Mouse (Mus musculus): ENCODE data around the gene Erf. TPM values are rescaled to one million over a fixed set of nuclear protein-coding genes. Genes with fewer than 3 reads are reported as not detected.

Gene Erf
- polyA plus RNA-seq, 1 experiment: 61.8 TPM

DNA sequence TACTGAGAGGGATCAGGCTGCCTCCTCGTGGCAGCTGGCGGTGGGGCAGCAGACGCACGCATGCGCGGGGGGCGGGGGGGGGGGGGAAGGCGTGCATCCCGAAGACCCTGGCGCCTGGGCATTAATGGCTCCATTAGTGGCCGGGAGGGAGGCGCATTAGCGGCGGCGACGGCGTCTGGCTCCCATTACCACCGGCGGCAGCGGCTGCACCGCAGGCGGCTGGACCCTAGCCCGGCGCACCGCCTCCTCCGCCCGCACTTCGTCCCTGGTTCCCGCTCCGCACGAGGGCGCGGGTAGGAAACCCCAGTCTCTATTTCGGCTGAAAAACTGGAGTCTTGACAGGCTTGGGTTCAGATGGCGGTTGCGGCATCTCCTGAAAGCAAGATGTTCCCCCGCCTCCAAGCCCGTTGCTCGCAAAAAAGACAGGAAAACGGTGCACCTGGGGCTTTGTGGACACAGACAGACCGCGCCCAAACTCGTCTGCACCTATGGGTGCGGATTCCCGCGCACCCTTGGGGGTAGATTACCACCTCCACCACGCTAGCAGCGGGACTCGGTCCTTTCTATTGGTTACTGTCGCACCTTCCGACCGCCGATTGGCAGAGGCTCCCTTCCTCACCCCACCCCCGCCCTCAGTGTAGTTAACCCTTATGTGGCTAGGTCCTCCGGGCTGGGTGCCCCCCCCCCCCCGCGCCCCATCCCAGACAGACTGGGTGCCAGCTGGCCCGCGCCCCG, 27.9 kb upstream of the Erf start:
- H3K9me3 ChIP-seq (replicated peaks; ENCODE audit: control insufficient read depth, insufficient read depth, low read length, poor library complexity, severe bottlenecking): no peaks in the 10 kb centered on the region
- H3K27me3 ChIP-seq (ENCODE audit: control insufficient read depth, insufficient read depth, low read length, poor library complexity, severe bottlenecking): no peaks in the 10 kb centered on the region
- H3K4me3 ChIP-seq (ENCODE audit: low read depth, low read length): peak overlapping the region; percentile 81
- peak; percentile 28; the same call in 1 of the 2 replicates for TF ChIP-seq EP300 (IDR thresholded peaks at IDR 0.05; ENCODE audit: insufficient read depth, low read depth, low read length)
- TF ChIP-seq CTCF (IDR thresholded peaks at IDR 0.05; ENCODE audit: low read depth, low read length): peak; percentile 59
- no peak for TF ChIP-seq POLR2A (IDR thresholded peaks at IDR 0.05; ENCODE audit: insufficient read depth, low read length)
- H3K36me3 ChIP-seq (ENCODE audit: control insufficient read depth, insufficient read depth, low read length, poor library complexity, severe bottlenecking): no peaks in the 10 kb centered on the region
- H3K9ac ChIP-seq (ENCODE audit: low read depth, poor library complexity, severe bottlenecking): peak overlapping the region; percentile 68
- peak overlapping the region; percentile 78; the same call in 1 of the 2 replicates for H3K27ac ChIP-seq (ENCODE audit: insufficient read depth, low read length)
- H3K4me1 ChIP-seq (ENCODE audit: control insufficient read depth, insufficient read depth, low read length): peaks cover 14% of the 10 kb centered on the region

DNA sequence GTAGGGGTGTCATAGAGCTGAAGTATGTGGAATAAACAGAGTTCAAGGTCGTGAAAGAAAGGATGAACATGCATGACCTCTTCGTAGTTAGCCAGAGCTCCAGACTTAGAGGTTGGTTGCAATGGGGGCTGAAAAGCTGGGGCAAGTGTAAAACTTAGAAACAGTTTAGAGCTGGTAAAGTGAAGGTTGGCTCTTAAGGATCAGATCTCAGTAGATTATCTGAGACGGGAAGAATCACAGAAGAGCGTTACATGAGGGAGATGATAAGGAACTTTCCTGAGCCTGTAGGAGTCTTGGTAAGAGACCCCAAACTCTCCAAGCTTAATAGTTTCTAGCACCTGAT, 27.4 kb upstream of the Erf start:
- no peak for TF ChIP-seq POLR2A (IDR thresholded peaks at IDR 0.05; ENCODE audit: insufficient read depth, low read length)
- TF ChIP-seq CTCF (IDR thresholded peaks at IDR 0.05; ENCODE audit: low read depth, low read length): no peak
- TF ChIP-seq EP300 (IDR thresholded peaks at IDR 0.05; ENCODE audit: insufficient read depth, low read depth, low read length): no peak
- Histone ChIP-seq H3K4me3 (ENCODE audit: low read depth, low read length) (no peak overlapping the region), H3K27me3 (ENCODE audit: control insufficient read depth, insufficient read depth, low read length, poor library complexity, severe bottlenecking) (no peaks in the 10 kb centered on the region), H3K4me1 (ENCODE audit: control insufficient read depth, insufficient read depth, low read length) (peaks cover 14% of the 10 kb centered on the region), H3K27ac (ENCODE audit: insufficient read depth, low read length) (peak overlapping the region; percentile 78), H3K9me3 (replicated peaks; ENCODE audit: control insufficient read depth, insufficient read depth, low read length, poor library complexity, severe bottlenecking) (no peaks in the 10 kb centered on the region), H3K36me3 (ENCODE audit: control insufficient read depth, insufficient read depth, low read length, poor library complexity, severe bottlenecking) (no peaks in the 10 kb centered on the region), H3K9ac (ENCODE audit: low read depth, poor library complexity, severe bottlenecking) (peak overlapping the region; percentile 68)

DNA sequence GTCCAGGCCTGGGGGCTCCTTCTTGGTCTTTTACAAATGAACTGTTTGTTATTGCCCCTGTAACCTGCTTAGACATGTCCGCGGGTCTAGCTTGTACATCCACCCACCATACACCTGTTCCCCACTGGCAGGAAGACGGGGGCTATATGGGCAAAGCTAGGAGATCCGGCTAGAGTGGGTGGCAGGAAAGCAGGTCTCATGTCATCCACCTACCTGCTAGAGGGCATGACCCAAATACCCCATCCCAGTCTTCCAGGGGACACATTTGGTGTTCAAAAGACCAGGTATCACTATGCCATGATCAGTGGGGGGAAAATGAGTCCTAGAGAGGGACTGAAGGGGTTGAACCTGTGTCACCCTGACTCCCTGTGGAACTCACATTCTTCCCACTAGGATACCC, 26.8 kb upstream of the Erf start:
- Histone ChIP-seq H3K36me3 (ENCODE audit: control insufficient read depth, insufficient read depth, low read length, poor library complexity, severe bottlenecking) (no peaks in the 10 kb centered on the region), H3K9ac (ENCODE audit: low read depth, poor library complexity, severe bottlenecking) (peak overlapping the region; percentile 68), H3K4me3 (ENCODE audit: low read depth, low read length) (0 out of 2 replicates have a peak overlapping the region, but pooled peaks have one; percentile 8), H3K4me1 (ENCODE audit: control insufficient read depth, insufficient read depth, low read length) (peaks cover 14% of the 10 kb centered on the region), H3K27ac (ENCODE audit: insufficient read depth, low read length) (peak overlapping the region; percentile 78), H3K9me3 (replicated peaks; ENCODE audit: control insufficient read depth, insufficient read depth, low read length, poor library complexity, severe bottlenecking) (no peaks in the 10 kb centered on the region), H3K27me3 (ENCODE audit: control insufficient read depth, insufficient read depth, low read length, poor library complexity, severe bottlenecking) (no peaks in the 10 kb centered on the region)
- TF ChIP-seq CTCF (IDR thresholded peaks at IDR 0.05; ENCODE audit: low read depth, low read length): no peak
- no peak for TF ChIP-seq POLR2A (IDR thresholded peaks at IDR 0.05; ENCODE audit: insufficient read depth, low read length)
- TF ChIP-seq EP300 (IDR thresholded peaks at IDR 0.05; ENCODE audit: insufficient read depth, low read depth, low read length): no peak

DNA sequence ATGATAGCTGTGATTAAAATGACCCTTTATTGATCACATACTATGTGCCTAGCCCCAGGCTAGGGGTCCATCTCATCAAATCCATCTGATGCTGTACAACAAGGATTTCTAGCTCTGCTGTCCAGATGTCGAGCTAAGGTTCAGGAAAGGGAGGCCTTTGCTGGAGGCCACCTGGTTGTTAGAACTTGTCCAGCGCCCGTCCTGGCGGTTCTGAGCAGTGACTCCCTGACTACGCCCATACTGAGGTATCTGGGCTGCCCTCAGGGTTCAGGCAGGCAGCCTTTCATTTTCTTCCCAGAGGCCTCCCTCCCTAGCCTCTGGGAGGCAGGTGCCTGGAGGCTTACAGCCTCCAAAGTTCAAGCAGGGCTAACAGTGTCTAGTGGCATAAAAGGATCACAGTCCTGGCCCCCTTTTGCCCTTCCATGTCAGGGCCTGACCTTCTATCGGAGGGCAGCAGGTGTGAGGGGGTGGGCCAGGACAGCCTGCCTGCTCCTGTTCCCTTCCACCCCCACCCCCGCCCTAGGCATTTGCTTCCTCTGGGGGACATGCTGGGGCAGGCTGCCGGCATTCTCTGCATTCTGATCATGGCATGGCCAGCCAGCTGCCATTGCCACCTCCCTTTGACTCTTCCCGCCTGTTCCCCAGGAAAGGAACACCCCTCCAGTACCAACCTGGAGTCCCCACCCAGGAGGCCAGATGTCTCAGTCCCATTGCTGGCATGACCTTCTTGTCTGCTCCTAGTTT, 25.2 kb upstream of the Erf start:
- Histone ChIP-seq H3K27me3 (ENCODE audit: control insufficient read depth, insufficient read depth, low read length, poor library complexity, severe bottlenecking) (no peaks in the 10 kb centered on the region), H3K4me3 (ENCODE audit: low read depth, low read length) (0 out of 2 replicates have a peak overlapping the region, but pooled peaks have one; percentile 2), H3K9me3 (replicated peaks; ENCODE audit: control insufficient read depth, insufficient read depth, low read length, poor library complexity, severe bottlenecking) (no peaks in the 10 kb centered on the region), H3K9ac (ENCODE audit: low read depth, poor library complexity, severe bottlenecking) (peak overlapping the region; percentile 68), H3K36me3 (ENCODE audit: control insufficient read depth, insufficient read depth, low read length, poor library complexity, severe bottlenecking) (no peaks in the 10 kb centered on the region), H3K4me1 (ENCODE audit: control insufficient read depth, insufficient read depth, low read length) (peaks cover 14% of the 10 kb centered on the region), H3K27ac (ENCODE audit: insufficient read depth, low read length) (peak overlapping the region; percentile 78)
- TF ChIP-seq CTCF (IDR thresholded peaks at IDR 0.05; ENCODE audit: low read depth, low read length): no peak
- peak; percentile 97 for TF ChIP-seq EP300 (IDR thresholded peaks at IDR 0.05; ENCODE audit: insufficient read depth, low read depth, low read length)

DNA sequence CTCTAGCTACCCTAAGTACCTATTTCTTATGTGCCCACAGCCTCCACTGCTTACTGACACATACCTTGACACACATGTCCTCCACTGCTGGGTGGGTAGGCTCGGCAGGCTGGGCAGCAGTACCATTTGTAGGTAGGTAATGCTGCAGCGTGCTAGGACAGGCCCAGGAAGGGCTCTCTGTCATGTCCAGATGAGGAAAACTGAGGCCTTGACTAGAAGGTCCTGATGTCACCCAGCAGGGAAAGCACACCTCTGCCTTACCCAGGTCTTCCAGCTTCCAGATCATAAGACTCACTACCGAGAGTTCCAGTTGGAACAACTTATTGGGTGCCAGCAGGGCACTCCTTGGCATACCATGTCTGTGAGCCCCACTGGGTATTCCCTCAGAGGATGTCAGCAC, 24.4 kb upstream of the Erf start:
- Histone ChIP-seq H3K9ac (ENCODE audit: low read depth, poor library complexity, severe bottlenecking) (0 out of 2 replicates have a peak overlapping the region, but pooled peaks have one; percentile 6), H3K4me3 (ENCODE audit: low read depth, low read length) (no peak overlapping the region), H3K27ac (ENCODE audit: insufficient read depth, low read length) (peak overlapping the region; percentile 78), H3K27me3 (ENCODE audit: control insufficient read depth, insufficient read depth, low read length, poor library complexity, severe bottlenecking) (no peaks in the 10 kb centered on the region), H3K36me3 (ENCODE audit: control insufficient read depth, insufficient read depth, low read length, poor library complexity, severe bottlenecking) (no peaks in the 10 kb centered on the region), H3K4me1 (ENCODE audit: control insufficient read depth, insufficient read depth, low read length) (peaks cover 11% of the 10 kb centered on the region), H3K9me3 (replicated peaks; ENCODE audit: control insufficient read depth, insufficient read depth, low read length, poor library complexity, severe bottlenecking) (no peaks in the 10 kb centered on the region)
- no peak for TF ChIP-seq POLR2A (IDR thresholded peaks at IDR 0.05; ENCODE audit: insufficient read depth, low read length)
- no peak for TF ChIP-seq EP300 (IDR thresholded peaks at IDR 0.05; ENCODE audit: insufficient read depth, low read depth, low read length)
- no peak for TF ChIP-seq CTCF (IDR thresholded peaks at IDR 0.05; ENCODE audit: low read depth, low read length)

DNA sequence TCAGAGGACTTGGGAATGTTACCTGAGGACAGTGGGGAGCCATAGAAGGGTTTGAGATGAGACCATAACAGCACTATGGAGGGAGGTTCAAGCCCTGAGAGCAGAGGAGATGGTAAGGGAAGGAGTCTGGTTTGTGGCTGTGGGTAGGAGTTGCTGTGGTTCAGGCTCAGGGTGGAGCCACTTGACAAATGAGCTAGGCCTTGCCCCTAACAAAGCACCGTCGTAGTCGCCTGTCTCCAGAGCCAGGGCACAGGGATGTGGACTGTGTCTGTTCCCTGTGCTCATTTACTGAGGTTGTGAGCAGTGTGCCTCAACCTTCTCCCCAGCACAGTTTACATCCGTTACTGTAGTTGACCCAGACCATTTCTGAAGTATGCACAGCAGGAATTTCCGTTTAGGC, 24.0 kb upstream of the Erf start:
- no peak overlapping the region for H3K4me3 ChIP-seq (ENCODE audit: low read depth, low read length)
- peak overlapping the region; percentile 78 for H3K27ac ChIP-seq (ENCODE audit: insufficient read depth, low read length)
- TF ChIP-seq CTCF (IDR thresholded peaks at IDR 0.05; ENCODE audit: low read depth, low read length) (no peak), EP300 (IDR thresholded peaks at IDR 0.05; ENCODE audit: insufficient read depth, low read depth, low read length) (no peak), POLR2A (IDR thresholded peaks at IDR 0.05; ENCODE audit: insufficient read depth, low read length) (no peak)
- no peaks in the 10 kb centered on the region for H3K9me3 ChIP-seq (replicated peaks; ENCODE audit: control insufficient read depth, insufficient read depth, low read length, poor library complexity, severe bottlenecking)
- H3K27me3 ChIP-seq (ENCODE audit: control insufficient read depth, insufficient read depth, low read length, poor library complexity, severe bottlenecking): no peaks in the 10 kb centered on the region
- H3K4me1 ChIP-seq (ENCODE audit: control insufficient read depth, insufficient read depth, low read length): peaks cover 11% of the 10 kb centered on the region
- no peaks in the 10 kb centered on the region for H3K36me3 ChIP-seq (ENCODE audit: control insufficient read depth, insufficient read depth, low read length, poor library complexity, severe bottlenecking)
- 0 out of 2 replicates have a peak overlapping the region, but pooled peaks have one; percentile 6 for H3K9ac ChIP-seq (ENCODE audit: low read depth, poor library complexity, severe bottlenecking)
